Mouse (Mus musculus): ENCODE measurements at regions not wholly inside any gene's neighbourhood (a gene's known extent, or its start where the extent isn't known, plus 50 kb on each side); places are given as distances from the start of the nearest gene placed in this dataset.

DNA sequence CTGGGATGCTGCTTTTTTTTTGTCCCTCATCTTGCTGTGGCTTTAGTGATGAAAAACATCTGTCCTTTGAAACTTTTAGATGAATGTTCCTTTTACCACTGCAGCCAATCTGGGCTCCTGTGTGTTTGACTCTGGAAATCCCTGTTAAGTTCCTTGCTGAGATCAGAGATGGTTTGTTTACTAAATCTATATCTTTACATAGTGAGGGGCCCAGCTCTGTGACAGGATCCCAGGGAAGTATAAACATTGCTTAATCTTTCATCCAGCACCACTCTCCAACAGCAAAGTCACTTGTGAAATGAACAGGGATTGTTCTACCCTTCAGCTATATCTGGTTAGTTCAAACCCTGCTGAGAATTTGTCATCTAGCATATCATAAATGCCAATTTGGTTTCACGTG lies 501.8 kb downstream of the Fat4 start:
- no peak for DNase-seq

DNA sequence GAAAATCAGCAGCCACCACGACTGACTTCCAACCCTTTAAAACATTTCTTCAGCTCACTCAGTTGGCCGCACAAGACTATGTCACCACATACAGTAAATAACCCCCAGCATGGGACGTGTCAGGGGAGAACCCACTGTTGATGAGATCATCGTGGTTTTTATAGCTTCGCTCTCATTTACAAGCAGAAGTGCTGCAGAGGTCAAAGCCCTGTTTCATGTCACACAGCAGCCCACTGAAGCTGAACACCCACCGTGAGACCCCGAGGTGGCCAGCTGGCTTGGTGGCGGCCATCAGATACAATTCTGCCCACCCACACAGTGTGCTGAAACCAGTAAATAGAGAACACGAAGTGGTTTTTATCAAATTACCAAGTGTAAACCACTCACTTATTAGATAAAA lies 503.7 kb downstream of the Fat4 start:
- DNase-seq, result no peak

DNA sequence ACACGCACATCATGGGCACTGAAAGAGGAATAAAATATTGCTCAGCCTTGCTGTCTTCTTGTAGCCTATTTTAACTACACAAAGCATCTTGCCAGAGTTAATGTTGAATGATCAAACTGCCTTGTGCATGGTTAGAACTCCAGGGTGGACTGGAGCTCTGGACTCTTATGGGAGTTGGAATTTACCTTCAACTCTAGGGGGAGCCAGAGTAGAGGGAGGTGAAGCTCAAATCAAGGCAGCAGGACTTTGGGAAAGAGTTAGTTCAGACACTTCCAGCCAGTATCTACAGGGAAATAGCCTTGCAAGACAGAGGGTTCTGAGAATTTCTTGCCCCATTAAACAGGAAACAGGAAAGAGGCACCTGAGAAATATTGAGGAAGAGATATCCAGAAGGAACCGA lies 505.3 kb downstream of the Fat4 start:
- DNase-seq, result no peak

DNA sequence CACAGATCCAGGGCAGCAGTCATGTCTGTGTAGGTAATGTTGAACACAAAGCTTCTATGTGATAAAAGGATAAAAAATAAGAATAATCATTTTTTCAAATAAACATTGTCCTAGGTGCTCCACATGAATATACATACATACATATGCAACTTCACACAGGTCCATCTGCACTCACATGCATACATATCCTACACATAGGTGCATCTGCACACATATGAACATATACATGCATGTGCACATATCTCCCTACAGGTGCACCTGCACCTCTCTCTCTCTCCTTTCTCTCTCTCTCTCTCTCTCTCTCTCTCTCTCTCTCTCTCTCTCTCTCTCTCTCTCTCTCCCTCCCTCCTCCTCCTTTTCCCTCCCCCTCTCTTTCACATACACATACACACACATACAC lies 509.9 kb downstream of the Fat4 start:
- DNase-seq, result no peak

DNA sequence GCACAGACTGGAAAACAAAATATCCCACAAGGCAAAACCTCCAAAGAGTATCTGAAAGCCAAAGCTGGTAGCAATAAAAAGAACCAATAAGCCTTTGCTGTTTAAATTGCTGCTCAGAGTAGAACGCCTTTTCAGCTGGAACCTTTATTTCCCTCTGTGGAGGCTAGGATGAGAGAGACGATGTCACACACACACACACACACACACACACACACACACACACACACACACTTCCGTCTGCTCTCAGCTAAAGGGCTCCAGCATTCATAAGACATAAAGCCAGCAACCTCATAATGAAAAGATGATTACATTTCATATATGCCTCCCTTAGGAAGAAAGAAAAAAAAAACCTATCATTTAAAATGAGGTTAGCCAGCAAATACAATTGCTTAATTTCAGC lies 510.5 kb downstream of the Fat4 start:
- no peak for DNase-seq

DNA sequence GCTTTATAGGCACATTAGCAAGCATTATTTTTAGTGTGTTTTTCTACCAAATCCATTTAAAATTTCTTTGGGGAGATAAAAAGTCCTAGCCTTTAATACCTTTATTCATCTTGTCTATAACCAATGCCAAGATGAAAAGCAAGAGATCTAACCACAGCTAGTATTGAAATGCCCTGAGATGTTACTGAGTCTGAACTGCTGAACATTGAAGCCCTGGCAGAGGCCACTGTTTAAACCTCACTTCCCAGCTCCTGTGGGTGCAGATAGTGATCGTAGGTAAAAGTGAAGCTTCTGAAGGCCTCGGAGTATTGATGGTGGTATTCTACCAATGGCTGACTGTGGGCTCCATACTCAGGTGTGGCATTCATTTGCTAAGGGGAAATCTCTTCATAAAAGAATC lies 510.9 kb downstream of the Fat4 start:
- no peak for DNase-seq

DNA sequence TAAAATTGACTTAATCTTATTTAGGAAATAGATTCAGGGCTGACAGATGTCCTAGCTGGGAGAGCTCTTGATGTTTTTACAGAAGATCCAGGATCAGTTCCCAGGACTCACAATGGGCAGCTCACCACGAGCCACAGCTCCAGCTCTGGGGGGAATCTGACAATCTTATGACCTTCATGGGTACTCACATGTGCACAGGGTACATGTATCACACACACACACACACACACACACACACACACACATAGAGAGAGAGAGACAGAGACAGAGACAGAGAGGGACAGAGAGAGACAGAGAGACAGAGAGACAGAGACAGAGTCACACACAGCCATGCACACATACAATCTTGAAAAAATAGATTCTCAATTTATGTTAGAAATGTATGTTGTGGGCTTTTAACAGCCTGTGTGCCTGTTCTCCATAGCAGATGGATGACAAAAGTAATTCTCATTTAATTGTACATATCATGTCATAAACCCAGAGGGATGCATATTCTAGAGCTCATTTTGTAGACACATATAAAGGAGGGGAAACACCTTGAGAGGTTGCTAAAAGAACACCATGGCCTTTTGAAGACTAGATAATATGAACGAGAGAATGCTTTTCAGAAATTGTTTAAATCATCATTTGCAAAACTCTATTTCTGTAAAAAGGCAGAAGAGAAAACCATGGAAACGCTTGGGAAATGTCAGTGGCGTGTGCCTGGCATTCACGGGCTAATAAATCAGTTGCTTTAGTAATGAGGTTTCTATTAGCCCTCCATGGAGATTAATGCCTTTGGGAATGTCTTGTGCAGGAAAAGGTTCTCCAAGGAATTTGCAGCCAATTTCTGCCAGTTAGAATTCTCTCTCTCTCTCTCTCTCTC lies 538.3 kb downstream of the Fat4 start:
- no peak for DNase-seq

DNA sequence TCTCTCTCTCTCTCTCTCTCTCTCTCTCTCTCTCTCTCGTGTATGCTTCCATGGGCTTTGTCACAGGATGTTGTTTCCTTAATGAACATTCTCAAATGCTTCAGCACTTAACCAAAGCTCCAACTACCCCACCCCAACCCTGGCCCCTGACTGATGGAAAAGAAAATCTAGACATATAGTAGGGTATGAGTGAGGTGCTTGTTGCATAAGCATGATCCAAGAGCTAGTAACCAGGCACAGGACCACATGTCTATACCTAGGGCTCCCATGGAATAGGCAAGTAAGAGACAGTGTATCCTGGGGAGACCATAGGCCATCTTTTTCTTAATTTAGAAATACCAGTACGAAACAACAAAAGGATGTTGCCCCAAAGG lies 538.9 kb downstream of the Fat4 start:
- DNase-seq, result no peak

DNA sequence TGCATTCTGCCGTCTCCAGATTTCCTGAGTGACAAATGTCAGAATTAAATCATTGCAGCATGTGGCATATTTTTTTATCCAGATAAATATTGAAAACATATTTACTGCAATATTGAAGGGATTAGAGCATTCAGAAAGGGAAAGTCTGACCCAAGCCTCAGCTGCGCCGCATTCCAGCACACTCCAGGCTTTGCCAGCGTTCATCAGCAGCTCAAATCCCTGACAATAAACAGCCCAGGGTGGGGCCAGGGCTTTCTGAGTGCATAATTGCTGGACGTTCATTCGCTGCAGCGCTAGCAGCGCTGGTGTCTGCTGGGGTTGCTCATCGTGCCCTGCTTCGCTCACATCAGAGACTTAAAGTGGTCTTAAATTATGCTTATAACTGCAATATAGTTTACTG lies 556.6 kb downstream of the Fat4 start:
- DNase-seq, result no peak

DNA sequence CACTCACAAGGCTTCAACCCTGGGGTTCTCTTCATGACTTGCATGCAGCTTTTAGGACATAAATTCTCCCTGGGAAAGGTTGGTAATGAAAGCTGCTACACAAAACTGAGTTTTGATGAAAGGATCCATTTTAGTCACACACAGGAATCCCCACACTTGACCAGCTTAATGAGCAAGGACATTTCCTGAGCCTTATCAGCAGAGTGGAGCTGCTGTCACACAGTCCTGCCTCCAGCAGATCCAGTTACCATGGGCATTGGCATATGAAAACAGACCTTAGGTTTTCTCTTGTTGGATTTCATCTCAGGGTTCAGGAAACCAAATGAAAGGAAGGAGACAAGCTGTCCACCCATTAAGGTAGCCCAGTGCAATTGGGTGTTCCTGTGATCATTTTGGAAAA lies 568.9 kb downstream of the Fat4 start:
- no peak for DNase-seq

DNA sequence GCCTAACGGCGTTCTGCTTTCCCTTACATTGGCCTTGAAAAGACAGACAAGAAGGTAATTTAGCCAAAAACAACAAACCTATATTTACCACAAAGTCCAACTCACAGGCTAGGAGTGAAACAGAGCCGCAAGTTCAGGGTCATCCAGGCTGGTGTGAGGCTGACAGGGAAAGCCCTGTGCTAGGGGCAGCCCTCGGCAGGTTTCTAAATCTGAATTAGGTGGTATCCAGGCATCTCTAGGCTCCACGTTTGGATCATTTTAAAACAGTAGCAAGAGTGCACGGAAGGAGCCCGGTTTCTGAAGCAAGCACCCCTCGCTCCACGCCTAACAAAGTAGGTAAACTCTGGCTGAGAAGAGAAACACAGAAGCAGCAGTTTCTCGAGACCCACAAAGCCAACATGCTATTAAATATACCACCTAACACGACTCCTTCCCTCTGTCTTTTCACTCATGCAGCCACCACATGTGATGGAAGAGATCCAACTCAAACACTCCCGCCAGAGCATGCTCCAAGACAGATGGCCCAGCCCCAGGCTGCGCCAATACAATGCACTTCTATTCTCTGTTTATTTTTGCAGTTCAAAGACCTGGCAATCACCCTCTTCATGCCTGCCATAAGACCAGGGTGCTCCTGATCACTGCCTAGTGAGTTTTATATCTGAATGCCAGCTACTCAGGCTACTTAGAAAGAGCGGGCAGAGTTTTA lies 573.6 kb downstream of the Fat4 start:
- DNase-seq, result no peak

DNA sequence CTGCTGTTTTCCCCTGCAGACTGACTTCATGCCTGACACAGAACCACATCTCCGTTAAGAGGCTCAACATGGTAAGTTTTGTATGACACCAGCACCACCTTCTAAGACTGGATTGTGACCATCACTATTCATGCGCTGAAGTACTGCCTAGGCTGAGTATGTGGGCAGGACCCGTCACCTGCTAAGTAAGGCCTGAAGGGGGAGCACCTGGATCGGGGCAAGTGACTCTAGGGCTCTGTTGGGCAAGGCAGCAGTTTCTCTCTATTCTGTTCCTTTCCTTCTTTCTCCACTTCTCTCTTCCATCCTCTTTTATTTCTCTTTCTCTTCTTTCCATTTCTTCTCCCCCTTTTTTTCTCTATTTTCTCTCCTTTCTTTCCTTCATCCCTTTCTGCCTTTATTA lies 574.8 kb downstream of the Fat4 start:
- DNase-seq, result no peak

DNA sequence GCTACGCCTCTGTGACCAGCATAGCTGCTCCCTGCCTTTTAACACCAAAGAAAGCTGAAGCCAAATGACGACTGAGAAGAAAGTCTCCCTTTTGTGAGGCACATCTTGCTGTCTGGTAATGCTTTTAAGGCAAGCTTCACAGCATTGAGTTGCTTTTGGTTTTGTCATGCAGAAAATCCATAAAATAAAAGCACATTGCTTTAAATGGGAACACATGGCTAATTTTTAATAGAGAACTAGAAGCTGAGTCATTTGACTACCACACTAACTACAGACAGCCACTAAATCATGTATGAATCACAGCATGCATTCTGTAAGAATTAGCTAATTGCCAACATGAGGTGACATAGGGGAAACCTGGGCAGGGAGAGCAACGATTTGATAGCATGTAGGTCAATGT lies 579.1 kb downstream of the Fat4 start:
- no peak for DNase-seq

DNA sequence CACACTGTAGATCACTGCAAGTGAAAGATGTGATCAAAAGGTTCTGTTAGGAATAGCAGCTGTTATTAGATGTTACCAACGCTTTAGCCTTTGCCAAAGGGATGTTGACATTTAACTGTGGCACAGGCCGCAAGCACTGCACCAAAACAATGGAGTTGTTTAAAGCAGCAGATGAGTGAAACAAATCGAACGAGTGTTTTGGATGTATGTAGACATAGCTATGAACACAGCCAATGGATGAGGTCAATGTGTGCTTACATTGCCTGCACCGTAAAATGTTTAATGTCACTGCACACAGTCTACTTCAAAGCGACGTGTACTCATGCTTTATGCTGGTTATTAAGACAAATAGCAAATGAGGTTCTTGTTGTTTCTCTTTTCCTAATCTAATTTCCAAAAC lies 602.7 kb downstream of the Fat4 start:
- DNase-seq, result no peak

DNA sequence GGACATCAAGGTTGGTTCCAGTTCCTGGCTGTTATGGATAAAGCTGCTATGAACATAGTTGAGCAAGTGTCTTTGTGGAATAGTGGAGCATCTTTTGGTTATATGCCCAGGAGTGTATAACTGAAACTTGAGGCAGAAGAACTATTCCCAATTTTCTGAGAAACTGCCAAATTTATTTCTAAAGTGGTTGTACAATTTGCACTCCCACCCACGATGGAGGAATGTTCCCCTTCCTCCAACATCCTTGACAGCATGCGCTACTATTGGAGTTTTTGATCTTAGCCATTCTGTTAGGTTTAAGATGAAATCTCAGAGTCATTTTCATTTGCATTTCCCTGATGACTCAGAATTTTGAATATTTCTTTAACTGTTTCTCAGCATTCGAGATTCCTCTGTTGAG lies 607.6 kb downstream of the Fat4 start:
- DNase-seq, result no peak

DNA sequence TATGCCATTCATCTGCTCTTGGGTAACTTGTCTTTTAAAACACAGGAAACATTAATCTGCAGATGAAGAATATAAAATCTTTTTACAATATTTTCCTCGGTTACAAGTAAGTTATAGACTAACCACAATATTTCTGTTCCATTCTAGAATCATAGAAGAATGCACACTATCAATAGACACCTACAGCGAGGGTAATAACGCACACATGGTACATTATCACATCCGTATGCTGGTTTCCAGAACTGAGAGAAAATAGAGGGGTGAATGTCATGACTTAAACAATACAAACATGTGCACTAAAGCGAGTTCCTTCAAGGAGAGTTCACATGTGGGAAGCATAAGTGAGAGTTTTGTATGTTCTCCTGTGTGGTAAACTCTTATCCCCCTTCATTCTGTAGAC lies 641.3 kb downstream of the Fat4 start:
- no peak for DNase-seq

DNA sequence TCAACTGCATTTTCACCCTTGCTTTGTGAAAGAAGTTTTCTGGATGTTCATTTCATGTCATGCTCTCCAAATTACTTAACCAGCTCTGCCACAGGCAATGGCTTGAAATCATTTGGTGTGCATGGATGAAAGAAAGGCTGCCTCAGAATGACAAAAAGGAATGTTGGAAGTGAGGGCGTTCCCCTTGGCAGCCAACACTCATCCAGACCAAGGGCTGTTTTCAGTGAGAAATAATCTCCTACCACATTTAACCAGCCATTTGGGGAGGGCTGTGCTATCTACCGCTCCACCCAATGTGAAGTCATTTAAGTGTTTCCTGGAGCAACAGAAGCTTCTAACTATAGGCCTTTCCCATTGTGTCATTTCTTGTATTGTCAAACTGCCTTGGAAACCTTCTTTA lies 650.8 kb downstream of the Fat4 start:
- no peak for DNase-seq

DNA sequence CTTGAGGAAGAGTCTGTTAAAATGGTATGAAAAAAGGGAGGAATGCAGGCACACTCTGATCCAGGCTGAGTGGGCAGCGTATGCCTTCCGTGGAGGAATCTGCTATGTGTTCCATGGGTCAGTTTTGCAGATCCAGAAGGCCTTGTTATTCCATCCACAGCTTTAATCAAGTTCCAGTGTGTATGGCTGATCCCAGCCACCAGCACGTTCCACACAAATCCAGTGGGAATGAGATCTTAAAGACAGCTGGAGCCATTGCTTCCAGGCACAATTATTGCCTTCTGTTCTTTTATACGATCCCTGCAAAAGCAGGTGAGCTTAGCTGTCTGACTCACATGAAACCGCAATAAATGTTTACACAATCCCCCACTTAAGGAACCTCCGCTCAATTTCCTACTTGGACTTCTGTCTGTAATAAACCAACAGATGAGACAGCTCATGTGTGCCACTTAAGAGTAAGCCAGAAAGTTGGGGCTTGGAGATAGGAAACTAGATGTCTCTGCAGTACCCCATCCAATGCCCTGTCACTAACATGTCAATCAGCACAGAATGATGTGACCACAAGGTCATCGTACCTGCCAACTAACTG lies 653.9 kb downstream of the Fat4 start:
- no peak for DNase-seq

DNA sequence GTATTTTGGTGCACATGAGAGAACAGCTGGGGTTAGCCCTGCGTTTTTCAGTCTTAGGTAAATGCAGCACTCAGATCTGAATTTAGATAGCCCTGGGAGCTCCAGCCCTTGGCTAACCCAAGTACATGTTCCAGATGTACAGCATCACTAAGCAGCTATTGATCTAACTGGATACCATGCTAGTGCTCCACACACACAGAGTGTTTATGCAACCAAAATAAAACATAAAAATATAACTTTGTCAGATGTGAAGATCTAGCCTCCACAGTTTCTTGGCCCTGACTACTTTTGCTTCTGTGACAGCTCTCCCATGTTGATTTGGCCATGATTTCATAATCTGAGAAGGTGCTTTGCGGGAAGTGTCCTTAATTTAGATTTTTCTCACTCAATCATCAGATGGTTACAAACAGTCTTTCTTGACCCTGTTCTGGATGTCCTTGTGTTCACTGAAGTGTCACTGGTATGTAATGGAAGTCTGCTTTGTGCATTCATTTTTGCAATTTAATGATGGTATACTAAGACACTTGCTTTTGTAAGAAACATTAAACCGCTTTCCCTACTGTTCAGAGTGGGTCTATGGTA lies 672.8 kb downstream of the Fat4 start:
- DNase-seq, result no peak

DNA sequence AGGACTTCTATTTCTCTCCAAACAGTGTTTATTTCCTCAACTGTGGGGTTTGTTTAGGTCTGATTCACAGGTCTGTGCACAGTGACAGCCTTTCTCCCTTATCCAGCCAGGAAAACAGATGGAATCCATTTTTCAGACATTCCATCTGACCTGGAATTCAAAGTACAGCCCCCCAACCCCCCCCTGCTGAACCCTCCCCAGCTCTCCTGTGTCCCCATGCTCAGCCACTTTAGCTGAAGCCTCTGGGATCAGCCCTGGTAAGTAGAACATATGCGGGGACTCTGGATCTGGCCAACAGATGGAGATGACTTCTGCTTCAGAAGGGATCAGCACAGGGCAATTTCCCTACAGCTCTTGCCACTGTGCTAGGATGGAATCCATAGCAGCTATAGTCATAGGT lies 674.2 kb downstream of the Fat4 start:
- no peak for DNase-seq

DNA sequence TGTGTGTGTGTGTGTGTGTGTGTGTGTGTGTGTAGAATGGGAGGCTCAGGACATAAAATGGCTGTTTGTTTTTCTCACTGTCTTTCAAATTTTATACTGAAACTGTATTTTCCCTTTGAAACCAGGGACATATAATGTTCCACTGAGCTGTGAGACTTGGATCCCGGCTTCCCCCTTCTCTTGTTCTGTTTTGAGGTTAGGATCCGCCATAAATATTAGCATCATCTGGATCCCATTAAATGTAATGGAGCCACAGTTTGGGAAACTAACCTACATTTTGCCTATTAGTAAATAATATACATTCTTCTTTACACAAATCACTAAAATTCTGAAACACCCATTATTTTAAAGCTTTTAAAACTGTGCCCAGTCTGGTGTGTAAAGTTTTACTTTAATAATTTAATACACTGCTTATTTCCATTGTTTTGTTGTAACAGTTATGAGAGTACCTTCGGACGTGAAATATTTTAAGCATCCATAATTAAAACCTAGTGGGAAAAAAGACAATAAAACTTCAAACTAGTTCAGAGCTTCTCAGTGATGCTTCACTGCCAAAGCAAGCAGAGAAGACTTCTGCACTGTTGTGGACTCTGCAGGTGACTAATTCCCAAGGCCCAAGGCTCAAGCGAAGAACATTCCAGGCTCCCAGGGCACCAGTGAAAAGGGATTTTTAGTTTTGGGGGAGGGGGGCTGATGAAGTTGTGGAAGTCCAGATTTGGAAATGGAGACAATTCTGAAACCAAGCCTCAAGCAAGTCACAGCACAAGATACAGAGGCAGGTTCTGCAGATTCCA lies 684.9 kb downstream of the Fat4 start:
- no peak for DNase-seq

DNA sequence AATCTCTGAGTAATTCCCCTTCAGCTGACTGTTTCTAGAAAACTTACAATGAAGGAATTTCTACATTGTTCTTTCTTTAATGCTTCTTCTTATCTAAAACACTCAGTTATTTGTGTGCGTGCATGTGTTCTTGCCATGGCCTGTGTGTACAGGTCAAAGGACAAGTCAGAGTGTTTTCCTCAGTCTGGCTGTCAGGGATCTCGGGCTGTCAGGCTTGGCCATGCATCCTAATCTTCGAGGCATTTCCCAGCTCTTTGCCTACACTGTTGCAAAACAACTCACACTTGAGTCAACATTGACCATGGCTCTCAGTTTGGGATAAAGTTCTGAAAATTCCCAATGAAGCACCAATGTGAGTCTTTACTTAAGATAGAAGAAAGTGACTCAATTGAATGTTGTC lies 688.5 kb downstream of the Fat4 start:
- no peak for DNase-seq

DNA sequence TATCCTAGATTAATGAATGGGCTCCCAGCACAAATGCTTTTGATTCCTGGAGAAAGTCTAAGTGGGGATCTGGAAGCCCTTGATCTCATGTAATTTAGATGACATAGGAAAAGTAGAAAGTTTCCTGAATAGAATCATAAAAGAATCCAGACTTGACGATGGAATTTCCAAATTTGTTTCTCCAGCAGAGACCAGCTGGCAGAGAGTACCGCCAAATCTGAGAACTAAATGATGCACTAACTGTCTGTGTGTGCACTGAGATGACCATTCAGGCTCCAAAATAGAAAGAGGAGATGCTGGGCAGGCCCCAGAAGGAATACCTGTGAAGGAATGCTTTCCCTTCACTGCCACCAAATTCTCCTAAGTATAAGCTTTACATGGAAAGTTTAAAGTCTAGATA lies 704.6 kb downstream of the Fat4 start:
- no peak for DNase-seq
